Mouse (Mus musculus) C2C12 (cell line): Measurements from ENCODE around the gene Gosr1.

Experiments used
- CTCF ChIP-seq: IDR thresholded peaks from one replicate; pipeline ENCODE4 v1.5.1; 2011; ENCODE audit not compliant: control insufficient read depth, insufficient read depth, insufficient read length
- FOSL1 ChIP-seq: IDR thresholded peaks from one replicate; pipeline ENCODE4 v1.8.0; 2011; ENCODE audit warnings: mild to moderate bottlenecking, low read length; ENCODE audit not compliant: poor library complexity, insufficient read depth, severe bottlenecking
- MAX ChIP-seq: IDR thresholded peaks from one replicate; pipeline ENCODE4 v1.6.1; 2011; ENCODE audit warnings: mild to moderate bottlenecking, control low read depth
- MYOG ChIP-seq: IDR thresholded peaks from one replicate; pipeline ENCODE4 v1.6.1; 2011; ENCODE audit not compliant: control insufficient read depth, insufficient read length; ENCODE audit errors: extremely low read depth

- TF ChIP-seq CTCF (no peak), FOSL1 (no peak), MAX (no peak), MYOG (no peak)
These were observed 31.9 kb upstream of the Gosr1 start for GRCm38 (mm10) chr11:76795326-76795725.
